Mouse (Mus musculus) E14TG2a.4 (cell line): ENCODE measurements at regions not wholly inside any gene's neighbourhood (a gene's known extent, or its start where the extent isn't known, plus 50 kb on each side); places are given as distances from the start of the nearest gene placed in this dataset.

Experiments used
- H3K27me3 ChIP-seq: 2 replicates; pipeline ENCODE4 v1.6.1; 2014; ENCODE audit warnings: low read length, control low read depth; ENCODE audit not compliant: insufficient read depth
- H3K36me3 ChIP-seq: 2 replicates; pipeline ENCODE4 v1.6.1; 2014; ENCODE audit warnings: low read length, control low read depth; ENCODE audit not compliant: insufficient read depth
- H3K4me1 ChIP-seq: replicated peaks from 2 replicates; pipeline ENCODE4 v1.6.1; 2014; ENCODE audit warnings: low read depth, low read length, control low read depth
- H3K4me3 ChIP-seq: replicated peaks from 2 replicates; pipeline ENCODE4 v1.5.1; 2014; ENCODE audit warnings: mild to moderate bottlenecking, low read length
- H3K9me3 ChIP-seq: 2 replicates; pipeline ENCODE4 v1.6.1; 2014; ENCODE audit warnings: low read length, control low read depth
- CTCF ChIP-seq: conservative IDR thresholded peaks from 2 replicates; pipeline ENCODE4 v1.5.1; 2014; ENCODE audit warnings: low read length
- NANOG ChIP-seq: IDR thresholded peaks from 2 replicates; pipeline ENCODE4 v1.6.1; 2014; ENCODE audit warnings: borderline replicate concordance, low read length, mixed read lengths
- POU5F1 ChIP-seq: IDR thresholded peaks from 2 replicates; pipeline ENCODE4 v1.6.1; 2014; ENCODE audit warnings: low read length, borderline replicate concordance

DNA sequence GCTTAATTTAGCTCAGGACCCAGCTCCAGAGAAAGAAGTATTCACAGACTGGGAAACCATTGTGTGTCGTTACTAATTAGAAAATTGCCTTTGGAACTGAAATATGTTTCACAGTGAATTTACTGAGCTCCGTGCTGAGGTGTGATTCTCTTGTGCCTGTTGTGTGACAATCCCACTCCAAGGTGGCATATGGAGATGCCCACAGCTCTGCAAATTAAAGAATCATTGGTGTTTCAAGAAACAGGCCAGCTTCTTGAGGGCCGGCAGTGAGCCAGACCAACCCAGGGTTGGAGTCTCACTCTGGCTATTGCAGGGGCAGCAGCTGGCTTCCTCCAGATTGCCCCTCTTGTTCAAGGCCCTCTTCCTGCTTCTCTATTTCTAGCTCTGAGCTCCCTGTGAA, 203.9 kb upstream of the Nxpe4 start:
- TF ChIP-seq POU5F1, result no peak
- TF ChIP-seq NANOG, result no peak
- TF ChIP-seq CTCF, result no peak
- H3K4me1 ChIP-seq, result no peaks in the 10 kb centered on the region
- no peaks in the 10 kb centered on the region for H3K9me3 ChIP-seq
- no peak overlapping the region for H3K4me3 ChIP-seq
- H3K27me3 ChIP-seq, result no peaks in the 10 kb centered on the region
- no peaks in the 10 kb centered on the region for H3K36me3 ChIP-seq

DNA sequence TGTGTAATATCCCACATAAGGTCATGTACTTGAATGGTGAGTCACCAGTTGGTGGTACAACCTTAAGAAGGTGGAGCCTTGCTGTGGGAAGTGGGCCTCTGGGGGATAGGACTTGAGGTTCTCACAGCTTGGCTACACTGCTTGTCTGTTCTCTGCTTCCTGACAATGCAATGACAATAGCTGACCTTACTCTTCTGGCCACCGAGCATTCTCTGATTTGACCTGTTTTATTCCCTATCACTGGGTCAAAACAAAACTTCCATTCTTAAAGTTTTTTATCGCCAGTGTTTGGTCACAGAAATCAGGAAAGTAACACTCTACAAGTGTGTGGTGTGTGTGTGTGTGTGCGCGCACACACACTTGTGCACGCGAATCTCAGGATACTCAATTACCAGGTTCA, 203.0 kb upstream of the Nxpe4 start:
- Histone ChIP-seq H3K4me3 (no peak overlapping the region), H3K9me3 (no peaks in the 10 kb centered on the region), H3K36me3 (no peaks in the 10 kb centered on the region), H3K27me3 (no peaks in the 10 kb centered on the region), H3K4me1 (no peaks in the 10 kb centered on the region)
- TF ChIP-seq POU5F1, result no peak
- no peak for TF ChIP-seq NANOG
- no peak for TF ChIP-seq CTCF

DNA sequence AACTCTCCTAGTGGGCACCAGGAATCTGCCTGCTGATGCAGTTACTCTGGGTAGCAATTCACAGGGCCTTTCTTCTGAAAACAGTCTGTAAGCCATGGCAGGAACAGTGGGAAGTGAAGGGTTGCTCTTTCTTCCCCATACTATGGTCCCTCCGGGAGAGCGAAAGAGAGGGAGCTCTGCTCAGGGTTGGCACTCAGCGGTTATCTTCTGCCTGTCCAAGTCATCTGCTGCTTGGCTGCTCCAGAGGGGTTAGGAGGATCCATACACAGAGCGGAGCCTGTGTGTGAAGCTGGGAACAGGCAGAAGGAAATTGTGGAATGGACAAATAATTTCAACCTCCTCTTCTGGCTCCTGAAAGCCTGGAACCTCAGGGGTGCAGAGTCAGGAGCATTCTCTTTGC, 200.6 kb upstream of the Nxpe4 start:
- no peaks in the 10 kb centered on the region for H3K27me3 ChIP-seq
- no peak overlapping the region for H3K4me3 ChIP-seq
- H3K9me3 ChIP-seq, result no peaks in the 10 kb centered on the region
- no peaks in the 10 kb centered on the region for H3K4me1 ChIP-seq
- no peaks in the 10 kb centered on the region for H3K36me3 ChIP-seq
- TF ChIP-seq POU5F1, result no peak

DNA sequence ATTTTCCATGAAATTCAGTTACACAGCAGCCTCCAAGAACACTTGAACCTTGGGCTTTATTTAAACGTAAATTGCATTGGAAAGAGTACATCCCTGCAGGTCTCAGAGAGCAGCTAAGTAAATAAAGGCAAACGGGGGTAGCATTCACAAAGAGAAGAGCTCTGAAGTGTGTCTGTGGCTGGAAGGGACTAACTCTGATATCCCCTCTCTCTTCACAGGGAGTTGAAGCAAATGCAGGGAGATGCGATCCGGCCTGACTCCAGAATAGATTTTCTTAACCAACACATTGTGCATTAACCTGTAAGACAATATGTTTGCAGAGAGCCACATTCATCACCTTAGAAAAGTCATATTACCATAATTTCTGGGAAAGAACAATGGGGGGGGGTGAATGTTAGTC, 199.7 kb upstream of the Nxpe4 start:
- no peaks in the 10 kb centered on the region for H3K36me3 ChIP-seq
- no peaks in the 10 kb centered on the region for H3K9me3 ChIP-seq
- no peaks in the 10 kb centered on the region for H3K27me3 ChIP-seq
- H3K4me3 ChIP-seq, result no peak overlapping the region
- TF ChIP-seq NANOG, result no peak
- no peak for TF ChIP-seq CTCF
- no peak for TF ChIP-seq POU5F1
- no peaks in the 10 kb centered on the region for H3K4me1 ChIP-seq

DNA sequence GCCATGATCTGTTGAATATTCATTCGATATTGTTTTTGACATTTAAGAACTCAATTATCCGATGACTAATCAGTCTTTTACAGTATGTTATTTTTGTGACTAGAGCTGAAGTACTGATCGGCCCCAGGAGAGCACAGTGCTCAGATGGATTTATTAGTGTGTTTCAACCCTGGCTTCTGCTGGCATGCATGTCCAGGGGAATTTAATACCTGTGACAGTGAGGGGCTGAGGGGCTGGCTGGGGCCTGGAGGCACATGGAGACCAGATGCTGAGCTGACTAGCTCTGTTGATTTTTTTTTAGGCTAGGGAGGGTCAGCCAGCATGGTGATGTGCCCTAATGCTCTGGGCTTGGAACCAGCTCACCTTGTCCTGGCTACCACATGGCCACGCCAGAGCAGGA, 199.2 kb upstream of the Nxpe4 start:
- no peaks in the 10 kb centered on the region for H3K9me3 ChIP-seq
- H3K36me3 ChIP-seq, result no peaks in the 10 kb centered on the region
- no peak overlapping the region for H3K4me3 ChIP-seq
- TF ChIP-seq CTCF (no peak), NANOG (no peak), POU5F1 (no peak)
- no peaks in the 10 kb centered on the region for H3K27me3 ChIP-seq
- no peaks in the 10 kb centered on the region for H3K4me1 ChIP-seq

DNA sequence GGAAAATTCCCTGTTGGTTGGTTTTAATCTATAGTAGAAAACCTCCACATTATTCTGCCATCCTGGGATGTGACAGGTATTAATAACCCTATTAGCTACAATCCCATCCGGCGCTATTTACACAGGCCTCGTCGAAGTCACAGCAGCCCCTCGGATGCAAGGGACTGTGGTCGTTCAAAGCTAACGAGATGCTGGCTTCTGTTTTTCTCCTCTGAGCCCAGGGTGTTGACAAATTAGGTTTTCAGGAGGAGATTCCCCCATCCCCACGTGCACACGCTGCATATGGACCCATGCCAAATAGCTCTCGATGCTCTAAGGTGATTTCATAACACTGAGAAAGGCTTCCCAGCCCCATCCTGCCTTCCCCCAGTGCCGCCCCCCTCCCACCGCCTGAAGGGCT, 188.7 kb upstream of the Nxpe4 start:
- Histone ChIP-seq H3K36me3 (no peaks in the 10 kb centered on the region), H3K4me1 (no peaks in the 10 kb centered on the region), H3K27me3 (peaks cover 4% of the 10 kb centered on the region; the same call in 1 of the 2 replicates), H3K9me3 (peaks cover 3% of the 10 kb centered on the region; the same call in 1 of the 2 replicates), H3K4me3 (no peak overlapping the region)
- TF ChIP-seq POU5F1 (no peak), NANOG (no peak), CTCF (no peak)

DNA sequence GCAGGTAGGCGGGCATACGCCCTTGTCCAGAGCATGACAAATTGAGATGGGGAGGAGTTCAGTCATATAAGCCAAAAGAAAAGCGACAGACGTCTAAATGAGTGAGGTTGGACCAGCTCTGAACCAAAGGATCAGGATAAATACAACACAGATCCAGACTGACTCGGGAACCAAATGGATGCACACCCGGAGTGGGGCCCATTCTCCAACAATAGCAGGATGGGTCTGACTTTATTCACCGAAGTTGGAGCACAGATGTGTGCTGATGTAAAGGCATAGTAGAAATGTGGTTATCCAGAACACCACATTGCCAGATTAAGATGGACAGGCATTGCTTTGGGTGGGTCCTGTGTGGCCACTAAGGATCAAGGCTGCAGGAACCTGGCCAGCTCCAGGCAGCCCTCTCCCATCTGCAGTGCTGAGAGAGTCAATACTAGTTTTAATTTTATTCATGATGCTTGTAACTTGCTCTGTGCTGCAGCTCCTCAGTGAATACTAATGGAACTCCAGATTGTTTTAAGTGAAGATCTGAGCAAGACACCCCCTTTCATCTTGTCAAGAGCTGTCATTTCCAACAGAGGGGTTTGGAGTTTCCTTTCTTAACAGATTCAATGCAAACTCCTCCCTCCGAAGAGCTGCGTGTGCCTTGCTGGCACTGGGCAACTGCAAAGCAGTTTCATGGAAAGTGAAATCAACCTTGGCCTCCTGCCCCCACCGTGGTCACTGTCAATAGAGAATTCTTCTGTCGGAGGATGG, 176.3 kb upstream of the Nxpe4 start:
- Histone ChIP-seq H3K9me3 (no peaks in the 10 kb centered on the region), H3K27me3 (no peaks in the 10 kb centered on the region; the same call in 1 of the 2 replicates), H3K36me3 (no peaks in the 10 kb centered on the region), H3K4me1 (no peaks in the 10 kb centered on the region), H3K4me3 (no peak overlapping the region)
- TF ChIP-seq NANOG (no peak), POU5F1 (no peak), CTCF (no peak)

DNA sequence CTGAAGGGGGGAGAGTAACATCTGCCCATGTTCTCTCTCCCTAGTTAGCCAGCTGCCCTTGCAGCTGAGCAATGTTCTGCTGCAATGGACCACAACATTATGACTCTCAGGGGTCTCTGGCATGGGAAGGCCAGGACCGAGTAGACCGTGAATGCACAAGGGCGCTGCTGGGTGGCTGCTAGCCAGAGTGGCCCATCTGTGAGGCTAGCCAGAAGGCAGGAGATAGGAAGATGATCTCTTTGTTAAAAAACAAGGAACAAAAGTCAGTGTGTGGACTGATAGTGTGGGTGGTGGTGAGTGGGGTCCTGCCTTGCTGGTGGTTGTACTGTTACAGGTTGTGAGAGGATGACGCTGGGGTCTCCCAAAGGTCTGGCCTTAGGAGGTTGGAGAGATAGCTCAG, 174.6 kb upstream of the Nxpe4 start:
- Histone ChIP-seq H3K4me3 (no peak overlapping the region), H3K36me3 (no peaks in the 10 kb centered on the region), H3K4me1 (no peaks in the 10 kb centered on the region), H3K27me3 (no peaks in the 10 kb centered on the region; the same call in 1 of the 2 replicates), H3K9me3 (no peaks in the 10 kb centered on the region)
- TF ChIP-seq POU5F1, result no peak
- TF ChIP-seq CTCF, result no peak
- no peak for TF ChIP-seq NANOG

DNA sequence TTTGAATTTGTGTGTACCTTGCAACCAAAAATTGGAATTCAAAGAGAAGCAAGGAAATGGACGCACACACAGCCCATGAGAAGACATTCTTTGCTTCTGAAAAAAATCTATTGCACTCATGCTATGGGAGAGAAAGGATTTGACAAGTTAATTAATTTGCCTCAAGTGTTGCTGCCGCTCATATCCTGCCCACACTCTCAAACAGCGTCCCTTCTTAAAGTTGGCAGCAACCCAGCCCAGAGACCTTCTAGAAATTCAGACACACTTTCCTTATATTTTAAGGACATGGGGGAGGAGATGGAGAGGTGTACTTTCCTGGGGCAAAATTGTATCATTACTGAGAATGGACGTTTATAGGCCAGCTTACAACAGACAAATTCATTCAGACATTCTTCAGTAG, 167.2 kb upstream of the Nxpe4 start:
- no peaks in the 10 kb centered on the region for H3K4me1 ChIP-seq
- no peaks in the 10 kb centered on the region for H3K36me3 ChIP-seq
- no peak overlapping the region for H3K4me3 ChIP-seq
- no peaks in the 10 kb centered on the region for H3K9me3 ChIP-seq
- no peak for TF ChIP-seq POU5F1
- TF ChIP-seq NANOG, result no peak
- no peak for TF ChIP-seq CTCF
- no peaks in the 10 kb centered on the region for H3K27me3 ChIP-seq
